Mouse (Mus musculus): ENCODE results near the gene Dapk1. TPM values are rescaled to one million over a fixed set of nuclear protein-coding genes. Genes with fewer than 3 reads are reported as not detected.
A peak's percentile ranks its signal among the peaks of the same experiment; 100 is the strongest.

Dapk1 gene
- polyA plus RNA-seq, 1 experiment from 2014 or later = 34.1 TPM

DNA sequence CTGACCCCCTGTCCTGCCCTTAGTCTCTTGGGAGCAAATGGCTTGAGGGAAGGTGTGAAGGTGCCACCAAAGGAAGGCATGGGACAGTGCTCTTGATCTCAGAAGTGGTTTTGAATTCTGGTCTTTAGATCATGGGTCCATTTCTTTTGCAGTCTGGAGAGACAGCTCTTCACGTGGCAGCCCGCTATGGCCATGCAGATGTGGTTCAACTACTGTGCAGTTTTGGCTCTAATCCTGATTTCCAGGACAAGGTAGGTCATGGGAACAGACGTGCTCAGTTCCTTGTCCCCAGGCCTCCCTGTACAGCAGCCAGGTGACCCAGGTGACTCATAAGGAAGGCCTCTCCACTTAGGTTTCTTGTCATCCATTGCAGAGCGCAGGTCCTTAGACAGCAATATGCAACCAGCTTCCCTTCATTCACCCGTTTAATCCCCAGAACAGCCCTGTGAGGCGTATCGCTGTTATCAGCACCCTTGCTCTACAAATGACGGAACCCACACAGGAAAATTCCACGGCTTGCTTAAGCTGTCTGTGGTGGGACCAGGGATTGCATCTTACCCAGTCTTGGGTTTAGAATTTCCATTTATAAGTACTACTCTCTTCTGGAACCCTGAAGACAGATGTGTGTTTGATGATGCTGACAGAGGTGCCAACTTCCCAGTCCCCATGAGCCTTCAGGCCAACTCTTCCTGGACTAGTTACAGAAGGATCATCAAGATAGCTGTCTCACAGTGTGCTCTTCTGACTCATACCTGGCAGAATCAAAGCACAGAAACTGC, 126.7 kb downstream of the Dapk1 start:
- WGBS = 97% methylated on average over 9 of the region's 9 CpGs
- H3K4me2 ChIP-seq (ENCODE audit: low read length) = no peak overlapping the region
- DNase-seq (ENCODE audit: low spot score) = no peak

DNA sequence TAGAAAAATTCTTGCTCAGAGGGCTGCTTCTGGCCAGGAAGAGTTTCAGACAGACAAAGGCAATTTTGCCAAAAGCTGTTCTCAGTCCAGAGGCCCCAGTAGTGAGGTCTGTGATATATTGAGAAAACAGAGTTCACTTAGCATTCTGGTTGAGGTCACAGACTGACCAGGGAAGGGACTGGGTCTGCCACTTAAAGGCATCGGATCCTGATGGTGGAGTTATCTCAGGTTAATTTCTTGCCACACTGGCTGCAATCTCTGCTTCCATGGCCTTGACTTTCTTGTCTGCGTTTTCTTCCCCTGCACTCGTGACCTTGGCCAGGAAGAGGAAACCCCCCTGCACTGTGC, 127.3 kb downstream of the Dapk1 start:
- no peaks in the 10 kb centered on the region for H3K9me3 ChIP-seq (replicated peaks; ENCODE audit: control insufficient read depth, low read length)
- ATAC-seq (no peak), DNase-seq (ENCODE audit: low spot score) (no peak)
- H3K27me3 ChIP-seq (replicated peaks; ENCODE audit: control insufficient read depth, insufficient read depth, low read length) = no peaks in the 10 kb centered on the region
- H3K9ac ChIP-seq (ENCODE audit: low read length) = no peak overlapping the region
- H3K36me3 ChIP-seq (ENCODE audit: control insufficient read depth, insufficient read depth, low read length) = peaks cover 84% of the 10 kb centered on the region
- no peaks in the 10 kb centered on the region for H3K4me1 ChIP-seq (ENCODE audit: control insufficient read depth, insufficient read depth, low read length)
- no peak overlapping the region for H3K4me2 ChIP-seq (ENCODE audit: low read length)
- no peak overlapping the region for H3K4me3 ChIP-seq (ENCODE audit: low read depth, low read length)
- H3K27ac ChIP-seq (ENCODE audit: low read depth, low read length) = no peak overlapping the region
- WGBS = 90% methylated on average over 3 of the region's 3 CpGs

More for the DNA sequence above, 126.7 kb downstream of the Dapk1 start:
- Histone ChIP-seq H3K27ac (ENCODE audit: low read depth, low read length) (no peak overlapping the region), H3K9ac (ENCODE audit: low read length) (no peak overlapping the region), H3K36me3 (ENCODE audit: control insufficient read depth, insufficient read depth, low read length) (peaks cover 81% of the 10 kb centered on the region), H3K4me3 (ENCODE audit: low read depth, low read length) (no peak overlapping the region), H3K27me3 (replicated peaks; ENCODE audit: control insufficient read depth, insufficient read depth, low read length) (no peaks in the 10 kb centered on the region), H3K9me3 (replicated peaks; ENCODE audit: control insufficient read depth, low read length) (no peaks in the 10 kb centered on the region), H3K4me1 (ENCODE audit: control insufficient read depth, insufficient read depth, low read length) (no peaks in the 10 kb centered on the region)
- ATAC-seq = no peak

DNA sequence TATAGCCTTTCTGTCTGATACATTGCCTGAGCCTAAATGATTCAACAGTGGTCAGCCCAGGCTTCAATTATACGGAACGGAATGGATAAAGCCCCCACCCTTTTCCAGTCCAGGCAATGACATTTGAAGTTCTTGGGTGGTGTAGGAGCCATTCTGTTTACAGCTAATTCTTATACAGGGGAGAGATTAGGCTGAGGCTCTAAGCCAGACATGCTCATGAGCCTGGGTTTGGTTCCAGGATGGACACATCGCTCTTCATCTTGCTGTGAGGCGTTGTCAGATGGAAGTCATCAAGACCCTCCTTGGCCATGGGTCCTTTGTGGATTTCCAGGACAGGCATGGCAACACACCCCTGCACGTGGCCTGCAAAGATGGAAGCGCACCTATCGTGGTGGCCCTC, 128.8 kb downstream of the Dapk1 start:
- no peaks in the 10 kb centered on the region for H3K27me3 ChIP-seq (replicated peaks; ENCODE audit: control insufficient read depth, insufficient read depth, low read length)
- no peaks in the 10 kb centered on the region for H3K9me3 ChIP-seq (replicated peaks; ENCODE audit: control insufficient read depth, low read length)
- no peak overlapping the region for H3K4me3 ChIP-seq (ENCODE audit: low read depth, low read length)
- H3K9ac ChIP-seq (ENCODE audit: low read length) = no peak overlapping the region
- no peak overlapping the region for H3K4me2 ChIP-seq (ENCODE audit: low read length)
- DNase-seq (ENCODE audit: low spot score) (no peak), ATAC-seq (no peak)
- H3K36me3 ChIP-seq (ENCODE audit: control insufficient read depth, insufficient read depth, low read length) = peaks cover 87% of the 10 kb centered on the region
- H3K27ac ChIP-seq (ENCODE audit: low read depth, low read length) = no peak overlapping the region
- WGBS = 98% methylated on average over 7 of the region's 7 CpGs
- no peaks in the 10 kb centered on the region for H3K4me1 ChIP-seq (ENCODE audit: control insufficient read depth, insufficient read depth, low read length)

DNA sequence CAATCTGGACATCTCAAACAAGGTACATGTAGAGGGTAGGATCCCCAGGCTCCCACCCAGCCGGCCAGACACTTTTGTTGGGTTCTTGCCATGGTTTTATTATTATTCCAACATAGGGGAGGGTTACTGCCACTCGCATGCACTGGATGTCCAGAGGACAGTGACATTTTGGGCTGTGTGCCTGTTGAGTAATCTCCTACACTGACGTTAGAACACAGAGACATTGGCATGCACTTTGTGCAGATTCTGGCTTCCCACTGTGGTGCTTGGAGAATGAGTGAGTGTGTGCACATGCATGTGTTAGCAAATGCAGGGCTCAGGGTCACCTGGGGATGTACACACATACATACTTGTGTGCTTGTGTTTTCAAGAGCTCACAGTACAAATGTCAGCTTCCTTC, 129.3 kb downstream of the Dapk1 start:
- no peak overlapping the region for H3K4me2 ChIP-seq (ENCODE audit: low read length)
- peaks cover 86% of the 10 kb centered on the region for H3K36me3 ChIP-seq (ENCODE audit: control insufficient read depth, insufficient read depth, low read length)
- ATAC-seq (no peak), DNase-seq (ENCODE audit: low spot score) (no peak)
- H3K4me3 ChIP-seq (ENCODE audit: low read depth, low read length) = no peak overlapping the region
- WGBS = 87% methylated on average over 3 of the region's 3 CpGs
- H3K9ac ChIP-seq (ENCODE audit: low read length) = no peak overlapping the region
- no peaks in the 10 kb centered on the region for H3K27me3 ChIP-seq (replicated peaks; ENCODE audit: control insufficient read depth, insufficient read depth, low read length)
- H3K27ac ChIP-seq (ENCODE audit: low read depth, low read length) = no peak overlapping the region
- H3K4me1 ChIP-seq (ENCODE audit: control insufficient read depth, insufficient read depth, low read length) = no peaks in the 10 kb centered on the region
- H3K9me3 ChIP-seq (replicated peaks; ENCODE audit: control insufficient read depth, low read length) = no peaks in the 10 kb centered on the region

DNA sequence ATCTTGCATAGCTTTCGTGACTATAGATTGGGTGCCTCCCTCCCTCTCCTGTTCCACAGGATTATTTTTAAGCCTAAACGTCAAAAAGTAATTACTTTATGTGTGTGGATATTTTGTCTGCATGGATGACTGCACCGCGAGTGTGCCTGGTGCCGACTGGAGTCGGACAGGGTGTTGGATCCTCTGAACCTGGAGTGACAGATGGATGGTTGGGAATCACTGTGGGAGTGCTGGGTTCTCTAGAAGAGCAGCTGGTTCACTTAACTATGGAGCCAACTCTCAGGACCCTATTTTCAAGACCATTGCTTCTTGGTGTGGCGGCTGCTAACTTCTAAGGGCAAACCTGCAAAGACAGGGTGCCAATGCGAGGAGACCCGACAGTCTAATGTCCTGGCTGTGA, 133.6 kb downstream of the Dapk1 start:
- no peak for DNase-seq (ENCODE audit: low spot score)

DNA sequence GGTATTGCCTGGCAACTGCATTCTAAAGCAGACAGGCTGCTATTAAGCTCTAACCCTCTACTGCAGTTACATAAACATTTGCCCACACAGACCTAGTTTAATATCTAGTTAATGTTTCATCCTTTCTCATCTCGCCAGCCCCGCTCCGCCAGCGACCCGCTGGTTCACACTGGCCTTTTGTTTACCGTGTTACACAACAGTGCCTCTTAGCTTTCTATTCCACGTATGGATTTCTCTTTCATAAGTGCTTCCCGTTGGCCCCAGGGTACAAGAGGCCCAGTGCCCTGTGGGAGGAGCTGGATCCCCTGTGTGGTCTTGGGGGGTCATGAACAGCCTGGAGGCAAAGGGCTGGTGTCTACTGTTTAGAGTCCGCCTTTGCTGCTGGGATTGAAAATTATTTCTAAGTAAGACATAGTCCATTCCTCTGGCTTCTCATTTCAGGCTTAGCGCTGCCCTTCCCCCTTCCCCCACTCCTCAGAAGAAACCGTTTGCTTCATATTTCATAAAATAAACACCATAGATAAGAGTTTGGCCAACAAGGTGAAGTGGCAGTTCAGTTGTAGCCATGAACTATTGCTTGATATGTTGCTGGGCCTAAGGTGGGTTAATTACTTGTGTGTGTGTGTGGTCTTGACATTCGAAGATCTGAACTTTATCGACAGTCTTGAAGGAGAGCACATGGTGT, 134.8 kb downstream of the Dapk1 start:
- Histone ChIP-seq H3K27ac (ENCODE audit: low read depth, low read length) (no peak overlapping the region), H3K4me3 (ENCODE audit: low read depth, low read length) (no peak overlapping the region), H3K36me3 (ENCODE audit: control insufficient read depth, insufficient read depth, low read length) (peaks cover 77% of the 10 kb centered on the region), H3K4me2 (ENCODE audit: low read length) (no peak overlapping the region), H3K9ac (ENCODE audit: low read length) (no peak overlapping the region), H3K4me1 (ENCODE audit: control insufficient read depth, insufficient read depth, low read length) (no peaks in the 10 kb centered on the region), H3K27me3 (replicated peaks; ENCODE audit: control insufficient read depth, insufficient read depth, low read length) (no peaks in the 10 kb centered on the region), H3K9me3 (replicated peaks; ENCODE audit: control insufficient read depth, low read length) (no peaks in the 10 kb centered on the region)
- WGBS = 52% methylated on average over 13 of the region's 13 CpGs
- no peak for DNase-seq (ENCODE audit: low spot score)
- no peak for ATAC-seq

More for the DNA sequence above, 133.6 kb downstream of the Dapk1 start:
- Histone ChIP-seq H3K36me3 (ENCODE audit: control insufficient read depth, insufficient read depth, low read length) (peaks cover 77% of the 10 kb centered on the region), H3K4me2 (ENCODE audit: low read length) (no peak overlapping the region), H3K27ac (ENCODE audit: low read depth, low read length) (no peak overlapping the region), H3K9ac (ENCODE audit: low read length) (no peak overlapping the region), H3K4me3 (ENCODE audit: low read depth, low read length) (no peak overlapping the region), H3K9me3 (replicated peaks; ENCODE audit: control insufficient read depth, low read length) (no peaks in the 10 kb centered on the region), H3K4me1 (ENCODE audit: control insufficient read depth, insufficient read depth, low read length) (no peaks in the 10 kb centered on the region), H3K27me3 (replicated peaks; ENCODE audit: control insufficient read depth, insufficient read depth, low read length) (no peaks in the 10 kb centered on the region)
- WGBS = 86% methylated on average over 9 of the region's 9 CpGs
- no peak for ATAC-seq

DNA sequence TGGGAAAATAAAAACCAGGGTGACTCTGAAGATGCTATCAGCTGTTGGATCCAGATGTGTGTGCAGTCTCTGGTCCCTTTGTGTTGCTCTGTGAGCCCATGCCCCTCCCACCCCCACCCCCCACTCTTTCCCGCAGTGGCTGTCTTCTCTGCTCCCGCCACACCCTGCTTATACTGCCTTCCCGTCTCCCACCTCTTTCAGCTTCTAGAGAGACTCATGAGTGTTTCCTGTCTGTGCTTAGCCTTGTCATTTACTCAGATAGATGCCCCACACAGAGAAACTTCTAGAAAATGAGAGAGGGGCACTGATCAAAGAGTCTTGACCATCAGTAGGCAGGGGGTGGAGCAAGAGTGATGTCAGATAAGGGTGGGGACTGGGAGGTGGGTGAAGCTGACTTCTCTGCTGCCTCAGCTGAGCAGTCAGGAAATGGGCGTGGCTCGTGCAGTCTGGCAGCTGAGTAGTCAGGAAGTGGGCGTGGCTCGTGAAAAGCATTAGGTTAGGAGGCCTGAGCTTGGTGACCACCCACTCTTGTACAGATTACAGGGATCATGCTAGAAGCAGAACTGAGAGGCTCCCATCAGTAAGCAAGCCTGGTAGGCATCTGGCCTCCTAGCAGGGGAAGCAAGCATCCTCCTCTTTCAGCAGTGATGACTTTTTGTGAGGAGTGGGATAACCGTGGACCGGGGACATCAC, 136.0 kb downstream of the Dapk1 start:
- Histone ChIP-seq H3K9ac (ENCODE audit: low read length) (no peak overlapping the region), H3K4me2 (ENCODE audit: low read length) (peak overlapping the region; percentile 1; the same call in 1 of the 2 replicates), H3K9me3 (replicated peaks; ENCODE audit: control insufficient read depth, low read length) (no peaks in the 10 kb centered on the region), H3K4me1 (ENCODE audit: control insufficient read depth, insufficient read depth, low read length) (no peaks in the 10 kb centered on the region), H3K4me3 (ENCODE audit: low read depth, low read length) (no peak overlapping the region), H3K27ac (ENCODE audit: low read depth, low read length) (no peak overlapping the region), H3K27me3 (replicated peaks; ENCODE audit: control insufficient read depth, insufficient read depth, low read length) (no peaks in the 10 kb centered on the region), H3K36me3 (ENCODE audit: control insufficient read depth, insufficient read depth, low read length) (peaks cover 78% of the 10 kb centered on the region)
- ATAC-seq (peak; percentile 63), DNase-seq (ENCODE audit: low spot score) (peak; percentile 56)
- 23% methylated on average over 9 of the region's 9 CpGs for WGBS

DNA sequence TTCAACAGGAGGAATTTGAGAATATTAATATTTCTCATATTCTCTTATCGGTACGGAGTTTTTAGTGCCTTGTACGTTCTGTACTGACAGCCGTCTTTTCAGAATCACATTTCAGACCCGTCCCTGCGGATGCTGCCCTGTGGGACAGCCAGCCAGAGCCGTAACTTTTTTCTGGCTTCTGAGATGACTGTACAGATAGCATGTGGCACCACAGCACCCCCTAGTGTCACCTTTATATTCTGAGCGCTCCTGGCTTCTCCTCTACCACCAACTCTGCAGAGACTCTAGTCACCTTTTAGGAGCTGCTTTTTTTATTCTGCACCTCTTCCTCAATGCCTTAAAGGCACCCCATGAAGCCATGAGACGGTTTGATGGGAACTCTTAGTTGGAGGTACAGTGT, 136.7 kb downstream of the Dapk1 start:
- peak; percentile 83 for ATAC-seq

More for the DNA sequence above, 136.7 kb downstream of the Dapk1 start:
- 11% methylated on average over 9 of the region's 9 CpGs for WGBS
- peak; percentile 88 for DNase-seq (ENCODE audit: low spot score)
- H3K9me3 ChIP-seq (replicated peaks; ENCODE audit: control insufficient read depth, low read length) = no peaks in the 10 kb centered on the region
- H3K4me1 ChIP-seq (ENCODE audit: control insufficient read depth, insufficient read depth, low read length) = peaks cover 3% of the 10 kb centered on the region
- H3K9ac ChIP-seq (ENCODE audit: low read length) = no peak overlapping the region
- H3K4me2 ChIP-seq (ENCODE audit: low read length) = peak overlapping the region; percentile 1; the same call in 1 of the 2 replicates
- no peak overlapping the region for H3K4me3 ChIP-seq (ENCODE audit: low read depth, low read length)
- no peak overlapping the region for H3K27ac ChIP-seq (ENCODE audit: low read depth, low read length)
- peaks cover 71% of the 10 kb centered on the region for H3K36me3 ChIP-seq (ENCODE audit: control insufficient read depth, insufficient read depth, low read length)
- H3K27me3 ChIP-seq (replicated peaks; ENCODE audit: control insufficient read depth, insufficient read depth, low read length) = no peaks in the 10 kb centered on the region

All from forebrain, embryonic 14.5 days (tissue).